ENCODE assay signal across 13 mouse cellular contexts in genomic region chr8:126686827-126687226, GRCm38 (mm10).
A peak's percentile ranks its signal among the peaks of the same experiment; 100 is the strongest.
DNase-seq lines count a peak whose midpoint lies in the region; ATAC-seq and TF ChIP-seq lines count a peak whose summit lies in the region.
"Had no signal": no experiment of that assay in that cellular context is flagged by ENCODE, and none has a peak within 500 bp of the region (broad histone marks: within the 10 kb centered on the region; RNA-seq: fewer than 3 reads in every experiment).

No protein-coding gene starts in this region.

- WGBS in liver, embryonic 14.5 days (ENCODE audit: insufficient replicate concordance), result 59% methylated on average over 4 of the region's 4 CpGs

- no peak overlapping the region for H3K4me3 ChIP-seq in liver, embryonic 14.5 days (ENCODE audit: insufficient read depth in 1 of 2, low read depth in 2 of 2, low read length in 2 of 2)
- H3K4me3 ChIP-seq: forebrain, embryonic 12.5 days; heart, adult 2 months; limb, embryonic 13.5 days had no signal

- no peaks in the 10 kb centered on the region for H3K9me3 ChIP-seq in liver, embryonic 14.5 days (ENCODE audit: control insufficient read depth, low read length)
- H3K9me3 ChIP-seq: forebrain, embryonic 12.5 days; limb, embryonic 13.5 days had no signal

- peak; percentile 19; the same call in 1 of the 2 replicates for TF ChIP-seq CTCF in liver, embryonic 14.5 days (IDR thresholded peaks at IDR 0.05; ENCODE audit: low read depth)

- no peak overlapping the region for H3K4me2 ChIP-seq in liver, embryonic 14.5 days (ENCODE audit: low read depth)
- H3K4me2 ChIP-seq: forebrain, embryonic 12.5 days; limb, embryonic 13.5 days had no signal

- H3K27me3 ChIP-seq in liver, embryonic 14.5 days (ENCODE audit: control insufficient read depth, insufficient read depth, low read length), result no peaks in the 10 kb centered on the region
- H3K27me3 ChIP-seq: forebrain, embryonic 12.5 days; limb, embryonic 13.5 days had no signal

- TF ChIP-seq EP300 in liver, embryonic 14.5 days (IDR thresholded peaks at IDR 0.05; ENCODE audit: low read depth), result no peak

- no peak for ATAC-seq in liver, embryonic 14.5 days (ENCODE audit: insufficient read depth)

- no peak overlapping the region for H3K27ac ChIP-seq in liver, embryonic 14.5 days
- H3K27ac ChIP-seq: forebrain, embryonic 12.5 days; heart, adult 2 months; limb, embryonic 13.5 days had no signal

- H3K4me1 ChIP-seq in liver, embryonic 14.5 days (replicated peaks; ENCODE audit: control insufficient read depth in 2 of 2, insufficient read depth in 2 of 2, low read length in 1 of 2), result no peaks in the 10 kb centered on the region; a peak in 1 of 4 replicates

- H3K36me3 ChIP-seq in liver, embryonic 14.5 days (replicated peaks; ENCODE audit: control insufficient read depth, insufficient read depth, low read depth), result no peaks in the 10 kb centered on the region
- H3K36me3 ChIP-seq: forebrain, embryonic 12.5 days; limb, embryonic 13.5 days had no signal

- H3K9ac ChIP-seq in liver, embryonic 14.5 days (replicated peaks), result no peak overlapping the region
- H3K9ac ChIP-seq: forebrain, embryonic 12.5 days; limb, embryonic 13.5 days had no signal

- no peak for DNase-seq in liver, embryonic 14.5 days (ENCODE audit: low read depth in 3 of 3, low spot score in 3 of 3)
- DNase-seq in liver (no peak), NIH3T3 (ENCODE audit: low read depth) (peak; percentile 76)
- peak; percentile 26 for DNase-seq in brain, adult 2 months (ENCODE audit: low read depth, low spot score)
- DNase-seq in thymus, postnatal 14 days, result peak; percentile 66
- DNase-seq in left cerebral cortex, adult 18-20 months (ENCODE audit: low spot score in 2 of 2), result no peak
- no peak for DNase-seq in frontal cortex, postnatal 36 days (ENCODE audit: low spot score in 2 of 2)
- DNase-seq: embryo, embryonic 11 days; heart, adult 2 months; kidney, postnatal 10 days; lung, postnatal 36 days had no signal

Comparison
In these comparisons a context has a peak if more than half of its experiments do, and no peak if none do; other contexts are left out.
1. DNase-seq: peak in NIH3T3 (single experiment), brain, adult 2 months (single experiment) and thymus, postnatal 14 days (single experiment); none in liver, embryonic 14.5 days (0 of 3), liver (single experiment), left cerebral cortex, adult 18-20 months (0 of 2) and frontal cortex, postnatal 36 days (0 of 2).